Mouse (Mus musculus) heart, postnatal 0 days (tissue): Measurements from ENCODE around the gene Tuba3a. TPM values are rescaled to one million over a fixed set of nuclear protein-coding genes. Genes with fewer than 3 reads are reported as not detected.
"Not testable (repeated sequence)": the region's sequence is repeated elsewhere in the genome, so short reads cannot be mapped to it uniquely, and the experiment has no call there.

Experiments
- ATAC-seq: fragments of 200-750 bp; cut with Nextera tagmentation; 2 replicates; pipeline ENCODE4 v1.8.0; 2017; ENCODE audit warnings: low read depth, moderate number of reproducible peaks, moderate library complexity; ENCODE audit not compliant: insufficient read depth
- DNase-seq: peaks from one replicate; pipeline ENCODE4 v3.0.0-alpha.2; 2016; ENCODE audit warnings: low spot score
- H3K27ac ChIP-seq: fragments of 300-500 bp; sonication (generic); 2 replicates; pipeline ENCODE4 v1.5.1; 2014; ENCODE audit warnings: low read depth, mild to moderate bottlenecking
- H3K27me3 ChIP-seq: fragments of 300-500 bp; sonication (generic); 2 replicates; pipeline ENCODE4 v1.6.1; 2014; ENCODE audit warnings: low read length, mixed read lengths; ENCODE audit not compliant: control insufficient read depth, insufficient read depth
- H3K36me3 ChIP-seq: fragments of 300-500 bp; sonication (generic); replicated peaks from 2 replicates; pipeline ENCODE4 v1.6.1; 2014; ENCODE audit warnings: low read length, mixed read lengths; ENCODE audit not compliant: control insufficient read depth, insufficient read depth
- H3K4me1 ChIP-seq: fragments of 300-500 bp; sonication (generic); 2 replicates; pipeline ENCODE4 v1.6.1; 2014; ENCODE audit warnings: antibody characterized with exemption; ENCODE audit not compliant: control insufficient read depth, insufficient read depth
- H3K4me2 ChIP-seq: fragments of 300-500 bp; sonication (generic); 2 replicates; pipeline ENCODE4 v1.6.1; 2014; ENCODE audit warnings: low read depth, mild to moderate bottlenecking, low read length, moderate library complexity
- H3K4me3 ChIP-seq: fragments of 300-500 bp; sonication (generic); 2 replicates; pipeline ENCODE4 v1.5.1; 2014; ENCODE audit warnings: low read depth, low read length
- H3K9ac ChIP-seq: fragments of 300-500 bp; sonication (generic); replicated peaks from 2 replicates; pipeline ENCODE4 v1.6.1; 2014; ENCODE audit warnings: low read depth, low read length, mixed read lengths
- H3K9me3 ChIP-seq: fragments of 300-500 bp; sonication (generic); replicated peaks from 2 replicates; pipeline ENCODE4 v1.6.1; 2016; ENCODE audit warnings: low read length; ENCODE audit not compliant: control insufficient read depth
- CTCF ChIP-seq: IDR thresholded peaks from 2 replicates; pipeline ENCODE4 v1.5.1; 2016; ENCODE audit warnings: antibody characterized with exemption, control low read depth, low read depth
- EP300 ChIP-seq: IDR thresholded peaks from 2 replicates; pipeline ENCODE4 v1.6.1; 2016; ENCODE audit warnings: antibody characterized with exemption, low read depth
- WGBS: fragments of 180-500 bp; shearing (Covaris S2); extraction: QIAGEN DNeasy Blood & Tissue Kit; methylation state at CpG from one replicate; pipeline ENCODE4 v1.1.7; 2014; 5-methylcytosine and 5-hydroxymethylcytosine counted together
- polyA plus RNA-seq: library from polyadenylated mRNA; unstranded; fragments of >200 nt; fragmentation: Nextera tagmentation; extraction: Ambion mirVana; gene quantifications from 2 replicates; pipeline ENCODE4 v1.2.1, GENCODE M21; 2015
- total RNA-seq: library from RNA; depleted of rRNA; stranded (reverse); fragments of >200 nt; gene quantifications from 2 replicates; pipeline ENCODE4 v1.2.3, GENCODE M21; 2014; ENCODE audit warnings: low replicate concordance

Gene Tuba3a
- total and polyA plus RNA-seq, 2 experiments from 2014 or later: not detected

- H3K4me1 ChIP-seq: no peaks in the 10 kb centered on the region
- ATAC-seq (peak; percentile 94), DNase-seq (peak; percentile 95)
- H3K9ac ChIP-seq: peak overlapping the region; percentile 20; the same call in 1 of the 2 replicates
- peak overlapping the region; percentile 36; the same call in 1 of the 2 replicates for H3K4me2 ChIP-seq
- H3K27me3 ChIP-seq: no peaks in the 10 kb centered on the region
- no peak overlapping the region for H3K4me3 ChIP-seq
- 14% methylated on average over 17 of the region's 17 CpGs for WGBS
- H3K36me3 ChIP-seq: no peaks in the 10 kb centered on the region
- peak overlapping the region; percentile 52; the same call in 1 of the 2 replicates for H3K27ac ChIP-seq
- no peaks in the 10 kb centered on the region for H3K9me3 ChIP-seq
- TF ChIP-seq EP300 (peak; percentile 71), CTCF (peak; percentile 93)
These were observed 14.2 kb downstream of the Tuba3a start for GRCm38 (mm10) chr6:125271455-125272227.

GRCm38 (mm10) chr6:125268799-125269198, 17.0 kb downstream of the Tuba3a start:
- DNase-seq (no peak), ATAC-seq (no peak)
- no peak for TF ChIP-seq EP300
- TF ChIP-seq CTCF: no peak
- no peaks in the 10 kb centered on the region for H3K9me3 ChIP-seq
- no peaks in the 10 kb centered on the region for H3K27me3 ChIP-seq
- H3K4me1 ChIP-seq: no peaks in the 10 kb centered on the region
- H3K4me3 ChIP-seq: no peak overlapping the region
- H3K4me2 ChIP-seq: no peak overlapping the region
- H3K36me3 ChIP-seq: no peaks in the 10 kb centered on the region
- H3K27ac ChIP-seq: no peak overlapping the region
- WGBS: 48% methylated on average over 6 of the region's 6 CpGs
- no peak overlapping the region for H3K9ac ChIP-seq

GRCm38 (mm10) chr6:125267469-125267868, 18.4 kb downstream of the Tuba3a start:
- TF ChIP-seq CTCF (no peak), EP300 (no peak)
- no peaks in the 10 kb centered on the region for H3K36me3 ChIP-seq
- whole genome bisulfite sequencing: 79% methylated on average over 3 of the region's 3 CpGs

GRCm38 (mm10) chr6:125266600-125266999, 19.2 kb downstream of the Tuba3a start:
- H3K36me3 ChIP-seq, ATAC-seq, H3K9me3 ChIP-seq, H3K9ac ChIP-seq, H3K27me3 ChIP-seq, H3K4me3 ChIP-seq, H3K4me1 ChIP-seq, H3K4me2 ChIP-seq, H3K27ac ChIP-seq, DNase-seq: not testable (repeated sequence)
- WGBS: 57% methylated on average over 6 of the region's 6 CpGs

More at GRCm38 (mm10) chr6:125267469-125267868, 18.4 kb downstream of the Tuba3a start:
- H3K9me3 ChIP-seq: no peaks in the 10 kb centered on the region
- ATAC-seq (no peak), DNase-seq (no peak)
- H3K27ac ChIP-seq: no peak overlapping the region
- no peak overlapping the region for H3K4me2 ChIP-seq
- H3K4me1 ChIP-seq: no peaks in the 10 kb centered on the region
- H3K4me3 ChIP-seq: no peak overlapping the region
- no peak overlapping the region for H3K9ac ChIP-seq
- H3K27me3 ChIP-seq: no peaks in the 10 kb centered on the region

- no peaks in the 10 kb centered on the region for H3K4me1 ChIP-seq
- no peaks in the 10 kb centered on the region for H3K9me3 ChIP-seq
- H3K36me3 ChIP-seq: no peaks in the 10 kb centered on the region
- H3K4me2 ChIP-seq: no peak overlapping the region
- WGBS: 63% methylated on average over 13 of the region's 13 CpGs
- DNase-seq (no peak), ATAC-seq (no peak)
- H3K27ac ChIP-seq: no peak overlapping the region
- no peak overlapping the region for H3K4me3 ChIP-seq
- H3K27me3 ChIP-seq: no peaks in the 10 kb centered on the region
- H3K9ac ChIP-seq: no peak overlapping the region
- TF ChIP-seq EP300 (no peak), CTCF (no peak)
These were observed 19.8 kb downstream of the Tuba3a start for GRCm38 (mm10) chr6:125266091-125266490.

GRCm38 (mm10) chr6:125265239-125265638, 20.6 kb downstream of the Tuba3a start:
- no peak overlapping the region for H3K4me3 ChIP-seq
- ATAC-seq (no peak), DNase-seq (no peak)
- no peak overlapping the region for H3K4me2 ChIP-seq
- no peaks in the 10 kb centered on the region for H3K4me1 ChIP-seq
- no peak overlapping the region for H3K9ac ChIP-seq
- H3K36me3 ChIP-seq: no peaks in the 10 kb centered on the region
- 45% methylated on average over 10 of the region's 10 CpGs for WGBS
- H3K9me3 ChIP-seq: no peaks in the 10 kb centered on the region
- H3K27ac ChIP-seq: no peak overlapping the region
- no peaks in the 10 kb centered on the region for H3K27me3 ChIP-seq
- TF ChIP-seq EP300 (no peak), CTCF (no peak)
